Mouse (Mus musculus) splenic B cell, adult 2 months (primary cell): ENCODE data around the gene Med27.

Source experiments
- DNase-seq: peaks from one replicate; pipeline ENCODE4 v3.0.0-alpha.2; 2011; ENCODE audit warnings: low read depth, low spot score
- H3K27me3 ChIP-seq: 2 replicates; pipeline ENCODE4 v1.6.1; 2012; ENCODE audit warnings: mild to moderate bottlenecking, low read length, moderate library complexity, mixed read lengths; ENCODE audit not compliant: control insufficient read depth, poor library complexity, insufficient read depth, severe bottlenecking
- H3K36me3 ChIP-seq: 2 replicates; pipeline ENCODE4 v1.6.1; 2012; ENCODE audit warnings: mild to moderate bottlenecking, low read length, moderate library complexity, mixed read lengths; ENCODE audit not compliant: control insufficient read depth, poor library complexity, insufficient read depth, severe bottlenecking

The Med27 gene

GRCm38 (mm10) chr2:29551816-29552585 lies 205.4 kb downstream of the Med27 start:
- no peaks in the 10 kb centered on the region for H3K36me3 ChIP-seq
- H3K27me3 ChIP-seq, result no peaks in the 10 kb centered on the region
- DNase-seq, result no peak

- DNase-seq, result peak; percentile 62
- no peaks in the 10 kb centered on the region for H3K36me3 ChIP-seq
- no peaks in the 10 kb centered on the region for H3K27me3 ChIP-seq
These were observed 207.5 kb downstream of the Med27 start for GRCm38 (mm10) chr2:29553945-29554634.

- no peaks in the 10 kb centered on the region for H3K27me3 ChIP-seq
- no peak for DNase-seq
These were observed 211.9 kb downstream of the Med27 start for GRCm38 (mm10) chr2:29558561-29558960.

GRCm38 (mm10) chr2:29559955-29560354 lies 213.3 kb downstream of the Med27 start:
- DNase-seq, result no peak
- Histone ChIP-seq H3K27me3 (no peaks in the 10 kb centered on the region), H3K36me3 (no peaks in the 10 kb centered on the region)

More at GRCm38 (mm10) chr2:29558561-29558960, 211.9 kb downstream of the Med27 start:
- no peaks in the 10 kb centered on the region for H3K36me3 ChIP-seq

- DNase-seq, result no peak
- H3K27me3 ChIP-seq, result no peaks in the 10 kb centered on the region
- H3K36me3 ChIP-seq, result no peaks in the 10 kb centered on the region
These were observed 214.8 kb downstream of the Med27 start for GRCm38 (mm10) chr2:29561468-29561867.

- no peaks in the 10 kb centered on the region for H3K27me3 ChIP-seq
- DNase-seq, result no peak
- no peaks in the 10 kb centered on the region for H3K36me3 ChIP-seq
These were observed 217.4 kb downstream of the Med27 start for GRCm38 (mm10) chr2:29563986-29564385.

GRCm38 (mm10) chr2:29565570-29566433 lies 219.2 kb downstream of the Med27 start:
- no peak for DNase-seq
- no peaks in the 10 kb centered on the region for H3K36me3 ChIP-seq
- no peaks in the 10 kb centered on the region for H3K27me3 ChIP-seq

- no peak for DNase-seq
- H3K27me3 ChIP-seq, result no peaks in the 10 kb centered on the region
- H3K36me3 ChIP-seq, result no peaks in the 10 kb centered on the region
These were observed 225.5 kb downstream of the Med27 start for GRCm38 (mm10) chr2:29571921-29572700.

- Histone ChIP-seq H3K27me3 (no peaks in the 10 kb centered on the region), H3K36me3 (no peaks in the 10 kb centered on the region)
- no peak for DNase-seq
These were observed 226.3 kb downstream of the Med27 start for GRCm38 (mm10) chr2:29572811-29573427.

GRCm38 (mm10) chr2:29573591-29573990 lies 227.0 kb downstream of the Med27 start:
- Histone ChIP-seq H3K27me3 (no peaks in the 10 kb centered on the region), H3K36me3 (no peaks in the 10 kb centered on the region)
- peak; percentile 69 for DNase-seq

- Histone ChIP-seq H3K36me3 (no peaks in the 10 kb centered on the region), H3K27me3 (no peaks in the 10 kb centered on the region)
- no peak for DNase-seq
These were observed 227.6 kb downstream of the Med27 start for GRCm38 (mm10) chr2:29574187-29574586.
